Mouse (Mus musculus) cortical plate, adult 2 months (tissue): Measurements from ENCODE around the gene Slc2a1. TPM values are rescaled to one million over a fixed set of nuclear protein-coding genes. Genes with fewer than 3 reads are reported as not detected.

Source experiments
- H3K27ac ChIP-seq: fragments of 200-500 bp; 2 replicates; pipeline ENCODE4 v1.5.1; 2012; ENCODE audit warnings: low read length, control low read depth, inconsistent platforms; ENCODE audit not compliant: insufficient read depth
- H3K4me1 ChIP-seq: fragments of 200-500 bp; 2 replicates; pipeline ENCODE4 v1.6.1; 2011; ENCODE audit warnings: low read length; ENCODE audit not compliant: control insufficient read depth, insufficient read depth
- H3K4me3 ChIP-seq: fragments of 200-500 bp; 2 replicates; pipeline ENCODE4 v1.5.1; 2011; ENCODE audit warnings: mild to moderate bottlenecking, low read length, control low read depth; ENCODE audit not compliant: insufficient read depth
- CTCF ChIP-seq: fragments of 200-500 bp; IDR thresholded peaks from 2 replicates; pipeline ENCODE4 v1.5.1; 2011; ENCODE audit warnings: mild to moderate bottlenecking, control low read depth, low read length; ENCODE audit not compliant: insufficient read depth; ENCODE audit errors: extremely low read depth
- POLR2A ChIP-seq: fragments of 200-500 bp; IDR thresholded peaks from 2 replicates; pipeline ENCODE4 v1.6.1; 2011; ENCODE audit warnings: mild to moderate bottlenecking, low read length, control low read depth; ENCODE audit not compliant: insufficient read depth; ENCODE audit errors: extremely low read depth
- polyA plus RNA-seq: library from polyadenylated mRNA; depleted of rRNA; stranded (reverse); fragments of >200 nt; gene quantifications from 2 replicates; pipeline ENCODE4 v1.2.3, GENCODE M21; 2012

Slc2a1 gene
- polyA plus RNA-seq, 1 experiment = 112 TPM

DNA sequence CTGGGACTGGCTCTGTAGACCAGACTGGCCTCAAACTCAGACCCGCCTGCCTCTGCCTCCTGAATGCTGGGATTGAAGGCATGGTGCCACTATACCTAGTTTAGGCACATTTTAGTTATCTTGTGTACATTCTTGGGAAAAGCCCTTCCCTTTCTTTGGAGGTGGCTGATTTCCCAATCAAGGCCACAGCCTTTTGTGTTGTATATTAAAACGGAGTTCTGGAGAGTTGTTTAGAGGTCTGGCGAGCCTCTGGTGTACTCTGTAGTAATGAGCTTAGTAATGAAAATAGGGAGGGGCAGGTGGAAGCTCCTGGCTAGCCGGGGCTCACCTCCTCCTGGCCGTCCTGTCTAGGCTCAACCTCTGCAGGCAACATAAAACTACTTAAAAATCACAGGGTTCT lies 2.0 kb downstream of the Slc2a1 start:
- Histone ChIP-seq H3K4me1 (no peaks in the 10 kb centered on the region), H3K27ac (no peak overlapping the region; the same call in 1 of the 2 replicates), H3K4me3 (peak overlapping the region; percentile 77)
- TF ChIP-seq CTCF (no peak), POLR2A (no peak)

DNA sequence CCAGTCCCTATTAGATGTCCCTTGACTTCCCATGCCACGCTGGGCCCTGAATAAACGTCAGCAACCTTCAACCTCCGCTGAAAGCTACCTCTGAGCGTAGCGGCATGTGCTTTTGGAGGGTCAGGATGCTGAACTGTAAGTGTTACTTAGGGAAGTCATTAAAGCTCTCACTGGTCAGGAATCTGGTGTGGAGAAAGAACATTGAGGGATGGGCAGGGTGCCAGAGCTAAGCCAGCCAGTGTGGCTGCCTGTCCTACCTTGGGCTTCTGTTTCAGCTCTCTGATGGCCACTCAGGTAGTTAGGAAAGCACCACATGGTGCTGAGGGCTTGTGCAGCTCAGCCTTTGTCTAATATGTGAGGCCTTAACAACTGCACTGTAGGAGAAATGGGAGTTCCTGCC lies 2.9 kb downstream of the Slc2a1 start:
- TF ChIP-seq POLR2A = no peak
- TF ChIP-seq CTCF = no peak
- Histone ChIP-seq H3K4me3 (peak overlapping the region; percentile 77), H3K27ac (0 out of 2 replicates have a peak overlapping the region, but pooled peaks have one; percentile 11), H3K4me1 (no peaks in the 10 kb centered on the region)

DNA sequence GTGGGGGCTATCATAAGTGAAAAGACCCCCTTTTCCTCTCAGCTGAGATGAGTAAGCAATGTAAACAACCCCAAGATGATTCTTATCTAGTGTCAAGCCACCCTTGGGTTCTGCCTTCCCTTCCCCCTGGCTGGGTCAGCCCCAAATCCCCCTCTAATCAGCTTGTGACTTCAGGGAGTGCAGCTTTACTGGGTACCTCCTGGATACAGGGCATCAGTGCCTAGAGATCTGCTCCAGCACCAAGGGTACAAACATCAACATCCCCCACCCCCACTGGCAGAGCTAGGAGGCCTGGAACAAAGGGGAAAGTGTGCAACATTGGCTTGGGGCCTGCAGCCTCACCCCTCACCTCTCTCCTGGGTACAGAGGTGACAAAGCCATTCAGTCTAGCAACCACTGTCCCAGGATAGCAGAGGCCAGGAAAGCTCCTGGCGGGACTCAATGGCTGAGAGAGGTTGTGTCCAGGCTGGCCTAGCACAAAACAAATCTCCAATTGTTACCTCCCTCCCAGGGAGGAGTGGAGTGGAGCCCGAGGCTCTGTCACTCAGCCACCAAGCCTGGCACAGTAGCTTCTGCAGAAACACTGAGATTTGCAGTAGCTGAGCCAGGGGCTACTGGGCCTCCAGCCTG lies 3.9 kb downstream of the Slc2a1 start:
- TF ChIP-seq POLR2A (no peak), CTCF (no peak)
- peak overlapping the region; percentile 77; the same call in 1 of the 2 replicates for H3K4me3 ChIP-seq
- no peaks in the 10 kb centered on the region for H3K4me1 ChIP-seq
- H3K27ac ChIP-seq = peak overlapping the region; percentile 11

DNA sequence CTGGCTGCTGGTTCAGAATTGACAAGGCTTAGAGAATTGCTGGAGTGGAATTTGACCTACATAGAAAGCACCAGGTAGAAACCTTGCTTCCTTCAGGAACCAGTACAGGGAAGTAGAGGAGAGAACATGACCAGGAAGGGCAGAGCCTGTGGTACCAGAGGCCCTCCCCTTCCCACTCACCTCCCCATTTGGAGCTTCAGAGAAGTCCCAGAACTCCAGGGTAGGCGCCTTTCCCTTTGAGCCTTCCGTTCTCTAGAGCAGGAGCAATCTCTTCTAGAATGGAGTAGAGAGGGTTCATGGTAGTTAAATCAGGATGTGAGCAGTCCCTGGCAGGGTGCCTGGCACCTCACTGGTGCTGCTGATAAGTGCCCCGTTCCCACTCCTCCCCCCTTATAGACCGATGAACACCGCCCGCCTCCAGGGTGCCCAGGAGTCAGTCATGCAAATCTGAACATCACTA lies 7.1 kb downstream of the Slc2a1 start:
- H3K4me3 ChIP-seq = no peak overlapping the region
- no peak overlapping the region for H3K27ac ChIP-seq
- TF ChIP-seq CTCF = no peak
- no peak for TF ChIP-seq POLR2A
- H3K4me1 ChIP-seq = no peaks in the 10 kb centered on the region

DNA sequence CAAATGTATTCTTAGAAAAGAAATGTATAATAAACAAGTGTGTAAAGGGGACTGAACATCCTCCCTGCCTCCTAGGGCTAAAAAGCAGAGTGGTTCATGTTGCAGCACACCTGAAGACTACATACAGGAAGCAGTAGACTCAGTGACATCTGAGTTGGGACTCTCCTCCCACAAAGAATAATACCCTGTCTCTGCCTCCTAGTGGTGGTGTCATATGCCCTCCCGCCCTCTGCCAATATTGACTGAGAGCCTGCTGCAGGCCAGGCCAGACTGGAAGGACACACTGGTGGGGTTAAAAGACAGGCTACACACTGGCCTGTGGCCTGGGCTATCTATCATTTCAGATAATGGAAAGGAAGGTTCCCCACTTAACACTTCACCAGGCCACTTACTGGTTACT lies 7.8 kb downstream of the Slc2a1 start:
- TF ChIP-seq CTCF (no peak), POLR2A (no peak)
- Histone ChIP-seq H3K27ac (no peak overlapping the region), H3K4me1 (no peaks in the 10 kb centered on the region), H3K4me3 (no peak overlapping the region; the same call in 1 of the 2 replicates)

DNA sequence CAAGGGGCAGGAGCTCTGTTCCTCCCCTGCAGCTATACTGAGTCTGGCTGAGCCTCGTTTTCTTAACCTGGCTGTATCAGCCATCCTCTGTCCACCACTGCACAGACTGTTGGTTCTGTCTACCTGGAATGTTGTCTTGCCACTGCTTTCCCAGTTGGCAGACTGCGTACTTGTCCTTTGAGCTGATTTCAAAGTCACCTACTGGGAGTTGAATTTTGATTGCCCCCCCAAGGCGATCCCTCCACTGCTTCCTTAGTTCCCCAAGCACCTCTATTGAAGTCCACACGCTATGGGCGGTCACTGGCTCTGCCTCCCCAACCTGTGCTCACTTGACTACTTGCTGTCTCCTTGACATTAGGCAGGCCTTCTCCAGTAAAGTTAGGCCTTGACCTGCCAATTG lies 9.1 kb downstream of the Slc2a1 start:
- H3K4me3 ChIP-seq = no peak overlapping the region
- no peak for TF ChIP-seq POLR2A
- TF ChIP-seq CTCF = no peak
- H3K4me1 ChIP-seq = no peaks in the 10 kb centered on the region
- H3K27ac ChIP-seq = no peak overlapping the region

DNA sequence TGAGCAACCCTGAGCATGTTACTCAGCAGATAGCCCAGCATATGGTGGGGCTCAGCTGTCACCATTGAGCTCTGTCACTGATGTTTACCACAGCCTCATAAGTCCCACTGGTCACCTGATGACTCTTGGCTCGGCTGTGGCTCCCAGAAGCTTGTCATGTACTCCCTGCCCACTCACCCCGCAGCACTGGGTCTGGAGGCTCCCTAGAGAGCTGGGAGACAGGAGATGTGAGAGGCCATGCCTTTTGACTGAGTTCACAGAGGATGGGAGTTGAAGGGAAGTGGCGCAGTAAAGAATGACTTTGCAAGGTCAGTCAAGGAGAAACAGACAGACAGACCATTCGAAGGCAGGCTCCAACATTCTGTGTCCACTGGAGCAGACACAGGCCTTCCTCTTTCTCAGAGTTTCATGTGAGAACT lies 10.2 kb downstream of the Slc2a1 start:
- no peak overlapping the region for H3K27ac ChIP-seq
- H3K4me3 ChIP-seq = no peak overlapping the region
- H3K4me1 ChIP-seq = no peaks in the 10 kb centered on the region
- TF ChIP-seq POLR2A = no peak
- TF ChIP-seq CTCF = no peak

DNA sequence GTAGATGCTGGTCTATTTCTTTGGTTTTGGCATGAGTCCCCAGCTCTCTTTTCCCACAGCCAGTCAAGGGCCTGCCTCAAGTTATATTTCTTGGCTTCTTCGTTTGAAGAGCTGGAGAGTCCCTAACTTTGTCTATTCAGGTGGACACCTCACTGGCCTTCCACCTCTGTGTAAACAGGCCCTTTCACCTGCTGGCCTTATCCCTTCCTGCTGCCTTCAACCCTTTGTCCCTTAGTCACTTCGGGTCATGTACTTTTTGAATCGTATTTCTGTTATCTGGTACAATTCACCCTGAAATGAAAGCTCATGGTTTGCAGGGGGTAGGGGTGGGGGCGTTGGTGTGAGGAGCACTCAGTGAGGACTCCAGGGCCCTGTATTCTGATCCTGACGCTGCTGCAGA lies 10.8 kb downstream of the Slc2a1 start:
- no peak overlapping the region for H3K4me3 ChIP-seq
- H3K4me1 ChIP-seq = no peaks in the 10 kb centered on the region
- TF ChIP-seq CTCF (no peak), POLR2A (no peak)
- H3K27ac ChIP-seq = no peak overlapping the region

DNA sequence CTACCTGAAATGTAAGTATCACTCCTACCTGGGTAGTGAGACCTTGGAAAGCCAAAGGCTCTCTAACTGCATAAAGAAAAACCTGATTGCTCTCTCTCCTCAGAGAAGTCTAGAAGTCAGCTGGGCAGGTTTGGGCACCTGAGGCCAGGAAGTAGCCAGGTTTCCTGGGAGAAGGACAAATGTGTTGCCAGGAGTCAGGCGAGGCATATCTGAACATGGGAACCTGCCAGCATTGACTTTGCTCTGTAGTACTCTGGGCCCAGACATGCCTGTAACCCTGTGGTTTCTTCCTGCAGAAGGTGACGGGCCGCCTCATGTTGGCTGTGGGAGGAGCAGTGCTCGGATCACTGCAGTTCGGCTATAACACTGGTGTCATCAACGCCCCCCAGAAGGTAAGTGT lies 11.6 kb downstream of the Slc2a1 start:
- Histone ChIP-seq H3K4me3 (no peak overlapping the region), H3K27ac (no peak overlapping the region), H3K4me1 (no peaks in the 10 kb centered on the region)
- TF ChIP-seq CTCF = no peak
- TF ChIP-seq POLR2A = no peak

DNA sequence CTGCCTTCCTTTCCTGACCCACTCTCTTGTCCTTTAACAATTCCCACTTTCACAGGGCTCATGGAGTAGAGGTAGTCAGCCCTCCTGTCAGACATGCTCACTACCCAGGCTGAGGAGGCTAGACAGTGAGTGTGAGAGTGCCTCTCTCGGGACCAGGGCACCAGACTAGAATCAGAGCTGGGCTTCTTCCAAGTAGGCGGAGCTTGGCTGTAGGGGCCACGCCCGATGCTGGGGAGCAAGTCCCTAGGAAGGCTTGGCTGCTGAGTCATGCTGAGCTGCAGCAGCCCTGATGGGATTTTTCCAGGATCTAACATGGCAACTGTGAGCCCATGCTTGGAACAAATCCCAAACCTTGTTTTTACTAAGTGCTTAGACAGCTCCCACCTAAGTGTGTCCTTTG lies 12.7 kb downstream of the Slc2a1 start:
- peaks cover 3% of the 10 kb centered on the region; the same call in 1 of the 2 replicates for H3K4me1 ChIP-seq
- no peak overlapping the region for H3K27ac ChIP-seq
- no peak for TF ChIP-seq CTCF
- H3K4me3 ChIP-seq = no peak overlapping the region
